Comparison of ENCODE assay signal across 8 mouse cellular contexts in genomic region chr7:66109855-66110635, GRCm38 (mm10). TPM values are rescaled to one million over a fixed set of nuclear protein-coding genes. Genes with fewer than 3 reads are reported as not detected.
DNase-seq lines count a peak whose midpoint lies in the region; ATAC-seq and TF ChIP-seq lines count a peak whose summit lies in the region.

No protein-coding gene starts in this region.

- H3K27me3 ChIP-seq in heart, adult 2 months (ENCODE audit: control insufficient read depth, insufficient read depth, low read length): no peaks in the 10 kb centered on the region
- H3K27me3 ChIP-seq in heart, postnatal 0 days (ENCODE audit: control insufficient read depth, insufficient read depth, low read length): no peaks in the 10 kb centered on the region
- H3K27me3 ChIP-seq in limb, embryonic 14.5 days (ENCODE audit: control insufficient read depth, insufficient read depth, low read length): no peaks in the 10 kb centered on the region
- H3K27me3 ChIP-seq in stomach, postnatal 0 days (ENCODE audit: control insufficient read depth, insufficient read depth, low read length): no peaks in the 10 kb centered on the region

- intact Hi-C loops in heart, adult 2 months (cut with DNase I): loop anchor here (5.0 kb wide), 1 partner anchor 87 kb away; no protein-coding TSS in a partner anchor
- intact Hi-C loops in heart, postnatal 25 days (cut with DNase I): loop anchor here (5.0 kb wide), 1 partner anchor 87 kb away; no protein-coding TSS in a partner anchor

- peak; percentile 65 to 69 for DNase-seq in heart, adult 2 months
- DNase-seq in heart, postnatal 25 days (ENCODE audit: low spot score): no peak
- DNase-seq in ZHBTc4 (ENCODE audit: low read depth, low spot score): peak; percentile 59
- peak; percentile 32 for DNase-seq in embryo, embryonic 11.5 days (ENCODE audit: low read depth, low spot score)
- DNase-seq in heart, postnatal 0 days (ENCODE audit: low spot score): no peak
- no peak for DNase-seq in limb, embryonic 14.5 days (ENCODE audit: low spot score)
- DNase-seq in naive thymus-derived CD4-positive, alpha-beta T cell, adult 2 months (ENCODE audit: low read depth): peak; percentile 60
- DNase-seq in stomach, postnatal 0 days (ENCODE audit: low spot score): peak; percentile 49

- ATAC-seq in heart, postnatal 0 days (ENCODE audit: insufficient read depth, low read depth): peak; percentile 3
- 0 out of 2 replicates have a peak, but pooled peaks have one; percentile 2 for ATAC-seq in limb, embryonic 14.5 days (ENCODE audit: low FRiP score, low read depth)
- ATAC-seq in stomach, postnatal 0 days (ENCODE audit: low FRiP score, low TSS enrichment): no peak; the same call in none of the 2 replicates

- peak overlapping the region; percentile 70 for H3K4me3 ChIP-seq in heart, adult 2 months
- peak overlapping the region; percentile 80 for H3K4me3 ChIP-seq in heart, postnatal 0 days (ENCODE audit: low read depth, low read length)
- H3K4me3 ChIP-seq in limb, embryonic 14.5 days (replicated peaks; ENCODE audit: low read length): peak overlapping the region; percentile 94
- H3K4me3 ChIP-seq in stomach, postnatal 0 days (ENCODE audit: low read depth, low read length): peak overlapping the region; percentile 74

- WGBS in heart, adult 2 months: 4% methylated on average over 70 of the region's 77 CpGs
- under 1% methylated on average over 55 of the region's 77 CpGs for WGBS in heart, postnatal 0 days
- WGBS in limb, embryonic 14.5 days: under 1% methylated on average over 39 of the region's 77 CpGs
- under 1% methylated on average over 41 of the region's 77 CpGs for WGBS in stomach, postnatal 0 days

- no peak for TF ChIP-seq POLR2A in heart, adult 2 months (IDR thresholded peaks at IDR 0.05; ENCODE audit: insufficient read depth, low read depth, low read length)
- no peak for TF ChIP-seq POLR2A in limb, embryonic 14.5 days (IDR thresholded peaks at IDR 0.05; ENCODE audit: borderline replicate concordance, extremely low read depth, insufficient read depth, insufficient read length)

- TF ChIP-seq EP300 in heart, adult 2 months (IDR thresholded peaks at IDR 0.05; ENCODE audit: insufficient read depth, low read depth, low read length): no peak
- TF ChIP-seq EP300 in heart, postnatal 0 days (IDR thresholded peaks at IDR 0.05; ENCODE audit: low read depth): no peak
- TF ChIP-seq EP300 in stomach, postnatal 0 days (optimal IDR thresholded peaks at IDR 0.05): no peak

- TF ChIP-seq CTCF in heart, adult 2 months (IDR thresholded peaks at IDR 0.05): no peak
- no peak for TF ChIP-seq CTCF in heart, postnatal 0 days (IDR thresholded peaks at IDR 0.05; ENCODE audit: low read depth)
- TF ChIP-seq CTCF in stomach, postnatal 0 days (IDR thresholded peaks at IDR 0.05; ENCODE audit: low read depth): no peak

- peak overlapping the region; percentile 95 for H3K9ac ChIP-seq in heart, adult 2 months (ENCODE audit: low read depth, low read length)
- H3K9ac ChIP-seq in heart, postnatal 0 days (replicated peaks; ENCODE audit: low read depth, low read length): peak overlapping the region; percentile 79
- H3K9ac ChIP-seq in limb, embryonic 14.5 days (ENCODE audit: low read depth, low read length, severe bottlenecking): peak overlapping the region; percentile 97
- H3K9ac ChIP-seq in stomach, postnatal 0 days (ENCODE audit: low read length): peak overlapping the region; percentile 90

- no peaks in the 10 kb centered on the region for H3K79me2 ChIP-seq in heart, adult 2 months (replicated peaks; ENCODE audit: control insufficient read depth, insufficient read depth, low read length)

- peaks cover 4% of the 10 kb centered on the region; the same call in 1 of the 2 replicates for H3K4me1 ChIP-seq in heart, adult 2 months (ENCODE audit: control insufficient read depth, insufficient read depth, low read length)
- peaks cover 16% of the 10 kb centered on the region for H3K4me1 ChIP-seq in heart, postnatal 0 days (ENCODE audit: control insufficient read depth, insufficient read depth)
- H3K4me1 ChIP-seq in limb, embryonic 14.5 days (ENCODE audit: control insufficient read depth, insufficient read depth, low read length): peaks cover 10% of the 10 kb centered on the region
- H3K4me1 ChIP-seq in stomach, postnatal 0 days (replicated peaks; ENCODE audit: control insufficient read depth, insufficient read depth): 0 out of 2 replicates have a peak, but pooled peaks cover 6% of the 10 kb centered on the region

- no peaks in the 10 kb centered on the region for H3K9me3 ChIP-seq in heart, postnatal 0 days (replicated peaks; ENCODE audit: control insufficient read depth, low read length)
- H3K9me3 ChIP-seq in limb, embryonic 14.5 days (ENCODE audit: control insufficient read depth, low read length): no peaks in the 10 kb centered on the region
- H3K9me3 ChIP-seq in stomach, postnatal 0 days (ENCODE audit: control insufficient read depth, low read length): no peaks in the 10 kb centered on the region

- no peaks in the 10 kb centered on the region for H3K36me3 ChIP-seq in heart, adult 2 months (ENCODE audit: control insufficient read depth, insufficient read depth, low read length)
- no peaks in the 10 kb centered on the region for H3K36me3 ChIP-seq in heart, postnatal 0 days (replicated peaks; ENCODE audit: control insufficient read depth, insufficient read depth, low read length)
- peaks cover 3% of the 10 kb centered on the region; the same call in 1 of the 2 replicates for H3K36me3 ChIP-seq in limb, embryonic 14.5 days (ENCODE audit: control insufficient read depth, insufficient read depth, low read length)
- H3K36me3 ChIP-seq in stomach, postnatal 0 days (ENCODE audit: control insufficient read depth, insufficient read depth, low read length): no peaks in the 10 kb centered on the region

- peak overlapping the region; percentile 38 for H3K27ac ChIP-seq in heart, adult 2 months
- peak overlapping the region; percentile 84 for H3K27ac ChIP-seq in heart, postnatal 0 days (ENCODE audit: low read depth)
- H3K27ac ChIP-seq in limb, embryonic 14.5 days (replicated peaks; ENCODE audit: low read depth, low read length): peak overlapping the region; percentile 92
- H3K27ac ChIP-seq in stomach, postnatal 0 days (replicated peaks): peak overlapping the region; percentile 88

- H3K4me2 ChIP-seq in heart, postnatal 0 days (ENCODE audit: low read depth, low read length): peak overlapping the region; percentile 82
- H3K4me2 ChIP-seq in limb, embryonic 14.5 days (replicated peaks; ENCODE audit: low read depth, low read length, severe bottlenecking): peak overlapping the region; percentile 93
- H3K4me2 ChIP-seq in stomach, postnatal 0 days (replicated peaks; ENCODE audit: low read depth): peak overlapping the region; percentile 95

RNA-seq across cellular contexts. Expression of gene Chsy1, which starts 0.7 kb away (rescaled TPM):
- 10 to 100 TPM; 12.3 to 13.4 TPM for total RNA-seq in heart, adult 2 months (2021)
- 4.8 and 7.5 TPM in 2 replicates for polyA plus RNA-seq in heart, adult 2 months (2012; rRNA removed)
- total RNA-seq in heart, postnatal 25 days (2021): 10 to 100 TPM; 14.4 to 16.8 TPM
- 37.8 and 43.4 TPM in 2 replicates for total RNA-seq in heart, postnatal 0 days (2014; rRNA removed; ENCODE audit: low replicate concordance)
- polyA plus RNA-seq in heart, postnatal 0 days (2015; fragmentation: Nextera tagmentation; extraction: Ambion mirVana): 8.9 and 9.6 TPM in 2 replicates
- polyA plus RNA-seq in limb, embryonic 14.5 days (2012; rRNA removed): 33.3 and 36.1 TPM in 2 replicates
- polyA plus RNA-seq in limb, embryonic 14.5 days (2014; fragmentation: Nextera tagmentation; extraction: Ambion mirVana): 33.6 and 35.5 TPM in 2 replicates
- polyA plus RNA-seq in stomach, postnatal 0 days (2015; fragmentation: Nextera tagmentation; extraction: Ambion mirVana): 5.8 and 6.1 TPM in 2 replicates

RNA-seq across cellular contexts. Expression of gene Selenos, which starts 30.6 kb away (rescaled TPM):
- total RNA-seq in heart, adult 2 months (2021): 10 to 100 TPM; 34.1 to 43.7 TPM
- 32.5 and 43.5 TPM in 2 replicates for polyA plus RNA-seq in heart, adult 2 months (2012; rRNA removed)
- total RNA-seq in heart, postnatal 25 days (2021): 10 to 100 TPM; 31.1 to 36.9 TPM
- total RNA-seq in heart, postnatal 0 days (2014; rRNA removed; ENCODE audit: low replicate concordance): 30.7 and 41.3 TPM in 2 replicates
- polyA plus RNA-seq in heart, postnatal 0 days (2015; fragmentation: Nextera tagmentation; extraction: Ambion mirVana): 66.3 and 70.5 TPM in 2 replicates
- polyA plus RNA-seq in limb, embryonic 14.5 days (2012; rRNA removed): 110 and 113 TPM in 2 replicates
- 120 and 139 TPM in 2 replicates for polyA plus RNA-seq in limb, embryonic 14.5 days (2014; fragmentation: Nextera tagmentation; extraction: Ambion mirVana)
- polyA plus RNA-seq in stomach, postnatal 0 days (2015; fragmentation: Nextera tagmentation; extraction: Ambion mirVana): 143 TPM in 2 replicates

RNA-seq across cellular contexts. Expression of gene Snrpa1, which starts 51.2 kb away (rescaled TPM):
- total RNA-seq in heart, adult 2 months (2021): 10 to 100 TPM; 21.7 to 22.3 TPM
- polyA plus RNA-seq in heart, adult 2 months (2012; rRNA removed): 9.3 and 17.8 TPM in 2 replicates
- 10 to 100 TPM; 20.2 to 22.5 TPM for total RNA-seq in heart, postnatal 25 days (2021)
- total RNA-seq in heart, postnatal 0 days (2014; rRNA removed; ENCODE audit: low replicate concordance): 18.0 and 30.8 TPM in 2 replicates
- 58.9 and 62.1 TPM in 2 replicates for polyA plus RNA-seq in heart, postnatal 0 days (2015; fragmentation: Nextera tagmentation; extraction: Ambion mirVana)
- 62.3 and 78.2 TPM in 2 replicates for polyA plus RNA-seq in limb, embryonic 14.5 days (2012; rRNA removed)
- 151 and 161 TPM in 2 replicates for polyA plus RNA-seq in limb, embryonic 14.5 days (2014; fragmentation: Nextera tagmentation; extraction: Ambion mirVana)
- 65.0 and 69.6 TPM in 2 replicates for polyA plus RNA-seq in stomach, postnatal 0 days (2015; fragmentation: Nextera tagmentation; extraction: Ambion mirVana)

Comparison
In these comparisons a context has a peak if more than half of its experiments do, and no peak if none do; other contexts are left out.
1. DNase-seq: peak in heart, adult 2 months (2 of 2), ZHBTc4 (single experiment), embryo, embryonic 11.5 days (single experiment), naive thymus-derived CD4-positive, alpha-beta T cell, adult 2 months (single experiment) and stomach, postnatal 0 days (single experiment); none in heart, postnatal 25 days (single experiment), heart, postnatal 0 days (single experiment) and limb, embryonic 14.5 days (single experiment).
2. H3K27ac ChIP-seq: peak in every context shown above with its lines; median percentile 92 in limb, embryonic 14.5 days; 88 in stomach, postnatal 0 days; 84 in heart, postnatal 0 days; 38 in heart, adult 2 months.
3. Peak in every context shown above with its lines, with median percentiles within 50 percentile points of each other: H3K4me3 ChIP-seq, H3K9ac ChIP-seq and H3K4me2 ChIP-seq.